Mouse (Mus musculus) intestine, postnatal 0 days (tissue): ENCODE data around the gene Dnajb4. TPM values are rescaled to one million over a fixed set of nuclear protein-coding genes. Genes with fewer than 3 reads are reported as not detected.

ENCODE experiments used
- ATAC-seq: fragments of 200-750 bp; cut with Nextera tagmentation; 2 replicates; pipeline ENCODE4 v1.8.0; 2017; ENCODE audit warnings: mild to moderate bottlenecking, moderate TSS enrichment, moderate library complexity
- H3K27ac ChIP-seq: fragments of 300-500 bp; sonication (generic); 2 replicates; pipeline ENCODE4 v1.5.1; 2014; ENCODE audit warnings: mild to moderate bottlenecking, low read depth, low read length, moderate library complexity
- H3K27me3 ChIP-seq: fragments of 300-500 bp; sonication (generic); replicated peaks from 2 replicates; pipeline ENCODE4 v1.6.1; 2014; ENCODE audit warnings: low read length, mixed read lengths; ENCODE audit not compliant: control insufficient read depth, insufficient read depth
- H3K36me3 ChIP-seq: fragments of 300-500 bp; sonication (generic); 2 replicates; pipeline ENCODE4 v1.6.1; 2014; ENCODE audit warnings: mild to moderate bottlenecking, moderate library complexity; ENCODE audit not compliant: control insufficient read depth, insufficient read depth
- H3K4me1 ChIP-seq: fragments of 300-500 bp; sonication (generic); replicated peaks from 2 replicates; pipeline ENCODE4 v1.6.1; 2014; ENCODE audit warnings: antibody characterized with exemption, low read length, mixed read lengths; ENCODE audit not compliant: control insufficient read depth, insufficient read depth
- H3K4me2 ChIP-seq: fragments of 300-500 bp; sonication (generic); replicated peaks from 2 replicates; pipeline ENCODE4 v1.6.1; 2014; ENCODE audit warnings: low read depth, mild to moderate bottlenecking, moderate library complexity
- H3K4me3 ChIP-seq: fragments of 300-500 bp; sonication (generic); 2 replicates; pipeline ENCODE4 v1.5.1; 2014; ENCODE audit warnings: low read depth, low read length
- H3K9ac ChIP-seq: fragments of 300-500 bp; sonication (generic); 2 replicates; pipeline ENCODE4 v1.6.1; 2014; ENCODE audit warnings: mild to moderate bottlenecking, low read depth, low read length
- H3K9me3 ChIP-seq: fragments of 300-500 bp; sonication (generic); 2 replicates; pipeline ENCODE4 v1.6.1; 2016; ENCODE audit warnings: mixed run types; ENCODE audit not compliant: control insufficient read depth
- CTCF ChIP-seq: sonication (generic); IDR thresholded peaks from 2 replicates; pipeline ENCODE4 v1.5.1; 2016; ENCODE audit warnings: low read depth, mild to moderate bottlenecking, control low read depth, antibody characterized with exemption, moderate library complexity
- WGBS: fragments of 180-500 bp; shearing (Covaris S2); extraction: QIAGEN DNeasy Blood & Tissue Kit; methylation state at CpG from one replicate; pipeline ENCODE4 v1.1.7; 2014; 5-methylcytosine and 5-hydroxymethylcytosine counted together
- polyA plus RNA-seq: library from polyadenylated mRNA; unstranded; fragments of >200 nt; fragmentation: Nextera tagmentation; extraction: Ambion mirVana; gene quantifications from 2 replicates; pipeline ENCODE4 v1.2.1, GENCODE M21; 2015

Gene Dnajb4
- polyA plus RNA-seq, 1 experiment from 2014 or later: 17.9 TPM

DNA sequence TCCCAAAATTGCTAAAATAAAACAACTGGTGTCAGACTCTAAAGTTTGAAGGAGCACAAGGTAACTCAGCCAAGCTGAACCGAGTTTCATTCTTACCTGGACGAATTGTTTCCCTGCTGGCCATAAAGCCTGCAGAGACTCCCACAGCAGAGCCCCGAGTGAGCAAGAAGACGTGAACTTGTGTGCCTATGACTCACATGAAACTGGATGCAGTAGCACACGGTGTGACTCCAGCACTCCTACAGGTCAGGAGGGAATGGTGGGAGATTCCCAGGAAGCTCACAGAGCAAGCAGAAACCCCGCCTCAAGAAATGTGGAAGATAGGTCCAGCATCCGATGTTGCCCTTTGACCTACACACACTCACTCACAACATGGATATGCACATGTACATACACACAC is 38.2 kb downstream of the Dnajb4 start:
- Histone ChIP-seq H3K9ac (no peak overlapping the region), H3K4me2 (no peak overlapping the region), H3K36me3 (no peaks in the 10 kb centered on the region), H3K27ac (no peak overlapping the region), H3K4me3 (no peak overlapping the region), H3K27me3 (no peaks in the 10 kb centered on the region), H3K9me3 (no peaks in the 10 kb centered on the region), H3K4me1 (no peaks in the 10 kb centered on the region; the same call in 1 of the 2 replicates)
- ATAC-seq: peak; percentile 74
- TF ChIP-seq CTCF: peak; percentile 61
- WGBS: 32% methylated on average over 7 of the region's 7 CpGs

DNA sequence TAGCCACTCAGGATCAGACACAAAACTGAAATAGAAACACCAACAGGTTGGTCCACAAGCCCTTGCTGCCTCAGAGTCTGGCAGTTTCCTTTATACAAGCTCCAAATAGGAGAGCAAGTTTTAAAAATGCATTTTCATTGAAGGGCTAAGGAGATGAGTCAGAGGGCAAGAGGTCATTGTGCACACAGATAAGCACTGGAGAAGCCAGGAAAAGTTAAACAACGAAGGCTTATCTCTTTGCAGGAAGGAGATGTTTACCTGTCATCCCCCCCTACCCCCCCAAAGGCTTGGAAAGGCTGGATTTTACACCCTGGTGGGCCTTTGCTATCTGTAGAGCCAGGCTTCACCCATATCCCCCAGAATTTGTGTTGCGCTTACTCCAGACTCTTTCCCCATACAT is 38.9 kb downstream of the Dnajb4 start:
- Histone ChIP-seq H3K9me3 (no peaks in the 10 kb centered on the region), H3K4me1 (no peaks in the 10 kb centered on the region; the same call in 1 of the 2 replicates), H3K36me3 (no peaks in the 10 kb centered on the region), H3K4me2 (no peak overlapping the region), H3K27ac (no peak overlapping the region), H3K4me3 (no peak overlapping the region), H3K9ac (no peak overlapping the region), H3K27me3 (no peaks in the 10 kb centered on the region)
- ATAC-seq: peak; percentile 38
- 37% methylated on average over 2 of the region's 2 CpGs for WGBS
- TF ChIP-seq CTCF: no peak

DNA sequence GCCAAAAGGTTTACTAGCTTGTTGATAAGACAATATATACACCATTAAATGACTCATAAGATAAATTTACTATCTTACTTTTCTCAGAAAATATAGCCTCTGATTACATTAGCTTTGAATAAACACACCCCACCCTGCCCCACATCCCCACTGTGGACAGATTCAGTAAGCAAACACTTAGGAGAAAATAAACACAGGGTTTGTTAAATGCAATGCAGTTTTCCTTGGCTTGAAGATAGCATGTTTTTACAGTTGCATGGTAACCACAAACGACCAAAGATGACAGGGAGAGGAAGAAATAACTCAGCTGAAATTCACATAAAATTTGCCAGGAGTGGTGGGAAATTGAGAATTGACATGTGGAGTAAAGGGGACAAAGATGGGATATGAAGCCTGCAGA is 39.7 kb downstream of the Dnajb4 start:
- no peaks in the 10 kb centered on the region for H3K36me3 ChIP-seq
- no peaks in the 10 kb centered on the region for H3K27me3 ChIP-seq
- 13% methylated on average over 1 of the region's 1 CpGs for WGBS
- H3K9ac ChIP-seq: no peak overlapping the region
- no peak overlapping the region for H3K4me3 ChIP-seq
- no peaks in the 10 kb centered on the region for H3K9me3 ChIP-seq
- no peaks in the 10 kb centered on the region; the same call in 1 of the 2 replicates for H3K4me1 ChIP-seq
- no peak for TF ChIP-seq CTCF
- no peak overlapping the region for H3K4me2 ChIP-seq
- 0 out of 2 replicates have a peak overlapping the region, but pooled peaks have one; percentile 1 for H3K27ac ChIP-seq
- ATAC-seq: no peak

DNA sequence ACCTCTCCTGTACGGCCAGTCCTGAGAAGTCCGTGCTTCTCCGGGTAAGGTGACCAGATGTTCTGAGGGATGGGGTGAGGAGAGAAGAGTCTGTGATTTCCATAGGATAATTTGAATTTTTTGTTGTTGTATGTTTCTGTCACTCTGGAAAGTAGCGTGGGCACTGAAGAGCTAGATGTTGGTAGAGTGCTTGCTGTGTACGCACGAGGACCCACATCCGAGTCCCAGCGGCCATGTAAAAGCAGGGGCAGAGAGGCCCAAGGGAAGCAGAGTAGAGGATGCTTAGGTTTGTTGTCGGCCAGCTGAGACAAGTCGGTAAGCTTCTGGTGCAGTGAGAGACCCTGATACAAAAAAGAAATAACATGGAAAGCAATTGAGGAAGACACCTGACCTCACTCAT is 42.1 kb downstream of the Dnajb4 start:
- H3K9me3 ChIP-seq: no peaks in the 10 kb centered on the region
- no peak overlapping the region for H3K27ac ChIP-seq
- no peak for ATAC-seq
- 95% methylated on average over 10 of the region's 10 CpGs for WGBS
- no peak for TF ChIP-seq CTCF
- H3K9ac ChIP-seq: no peak overlapping the region
- H3K36me3 ChIP-seq: no peaks in the 10 kb centered on the region
- H3K4me3 ChIP-seq: no peak overlapping the region
- H3K4me1 ChIP-seq: no peaks in the 10 kb centered on the region; the same call in 1 of the 2 replicates
- no peak overlapping the region for H3K4me2 ChIP-seq
- H3K27me3 ChIP-seq: no peaks in the 10 kb centered on the region

DNA sequence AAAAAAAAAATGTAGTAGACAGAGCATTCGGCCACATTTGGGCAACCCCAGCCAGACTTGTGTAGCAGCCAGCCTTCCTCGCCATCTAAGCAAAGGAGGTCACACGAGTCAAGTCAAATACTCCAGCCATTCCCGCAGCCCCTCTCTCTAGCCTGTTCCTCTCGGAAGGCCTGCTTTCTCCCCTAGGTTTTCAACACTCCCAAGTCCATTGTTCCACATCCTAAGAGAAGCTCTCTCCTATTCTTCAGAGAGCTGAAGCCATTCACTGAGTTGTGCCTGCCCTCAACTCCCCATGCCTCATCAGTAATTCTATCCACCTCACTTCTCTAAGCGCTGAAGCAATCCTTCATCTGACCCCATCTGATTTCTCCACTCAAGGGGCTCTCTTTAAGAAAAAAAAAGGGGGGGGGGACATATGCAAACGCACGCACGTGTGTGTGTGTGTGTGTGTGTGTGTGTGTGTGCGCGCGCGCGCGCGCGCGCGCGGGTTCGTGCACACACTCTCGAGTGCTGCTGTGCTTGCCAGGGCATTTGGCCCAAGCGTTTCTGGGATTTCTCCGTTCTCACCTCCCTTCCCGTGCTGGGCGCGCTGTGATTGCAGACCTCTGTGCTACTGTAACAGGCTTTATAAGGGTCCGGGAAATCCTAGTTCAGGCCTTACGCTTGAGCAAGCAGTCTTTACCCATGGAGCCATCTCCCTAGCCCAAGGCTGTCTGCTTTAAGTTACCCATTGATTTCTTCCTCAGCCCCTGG is 43.2 kb downstream of the Dnajb4 start:
- H3K4me3 ChIP-seq: no peak overlapping the region
- no peak for ATAC-seq
- 36% methylated on average over 29 of the region's 29 CpGs for WGBS
- no peak overlapping the region for H3K9ac ChIP-seq
- H3K36me3 ChIP-seq: no peaks in the 10 kb centered on the region
- no peaks in the 10 kb centered on the region; the same call in 1 of the 2 replicates for H3K4me1 ChIP-seq
- H3K4me2 ChIP-seq: peak overlapping the region; percentile 79
- TF ChIP-seq CTCF: no peak
- no peak overlapping the region for H3K27ac ChIP-seq
- no peaks in the 10 kb centered on the region for H3K27me3 ChIP-seq
- H3K9me3 ChIP-seq: no peaks in the 10 kb centered on the region

DNA sequence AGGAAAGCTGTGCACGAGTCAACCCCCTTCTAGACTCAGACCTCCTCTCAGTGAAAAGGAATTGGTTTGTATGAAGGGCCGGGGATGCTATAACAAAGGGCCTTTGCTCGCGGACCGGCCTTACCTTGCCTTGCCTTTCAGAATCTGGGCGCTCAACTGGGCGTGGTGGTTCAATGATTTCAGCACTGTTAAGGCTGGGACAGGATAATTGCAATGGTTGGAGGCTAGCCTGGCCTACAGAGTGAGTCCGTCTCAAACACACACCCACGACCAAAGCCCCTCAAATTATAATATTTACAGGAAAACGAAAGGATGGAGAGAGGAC is 44.0 kb downstream of the Dnajb4 start, which contains the start of gene Gipc2:
Gipc2 (minus strand) TSS at position 132 of the 325 bp plus-strand sequence.
- no peak for TF ChIP-seq CTCF
- peak within 1 kb of the TSS; percentile 79 for H3K4me2 ChIP-seq
- H3K9ac ChIP-seq: peak within 1 kb of the TSS; percentile 72
- H3K36me3 ChIP-seq: no peaks in the 10 kb centered on the region
- no peaks in the 10 kb centered on the region for H3K27me3 ChIP-seq
- WGBS: 16% methylated on average over 10 of the region's 10 CpGs
- H3K27ac ChIP-seq: peak within 1 kb of the TSS; percentile 93
- H3K4me1 ChIP-seq: no peaks in the 10 kb centered on the region; the same call in 1 of the 2 replicates
- H3K4me3 ChIP-seq: peak within 1 kb of the TSS; percentile 76
- H3K9me3 ChIP-seq: no peaks in the 10 kb centered on the region
- ATAC-seq: peak; percentile 63
